Mouse (Mus musculus): ENCODE measurements around the gene Gon7.

Gene Gon7

GRCm38 (mm10) chr12:102742056-102742455, 15.5 kb downstream of the Gon7 start:
- DNase-seq, result no peak

GRCm38 (mm10) chr12:102740285-102740684, 17.3 kb downstream of the Gon7 start:
- DNase-seq, result peak in 1 of 2 experiments; percentile 13

DNA sequence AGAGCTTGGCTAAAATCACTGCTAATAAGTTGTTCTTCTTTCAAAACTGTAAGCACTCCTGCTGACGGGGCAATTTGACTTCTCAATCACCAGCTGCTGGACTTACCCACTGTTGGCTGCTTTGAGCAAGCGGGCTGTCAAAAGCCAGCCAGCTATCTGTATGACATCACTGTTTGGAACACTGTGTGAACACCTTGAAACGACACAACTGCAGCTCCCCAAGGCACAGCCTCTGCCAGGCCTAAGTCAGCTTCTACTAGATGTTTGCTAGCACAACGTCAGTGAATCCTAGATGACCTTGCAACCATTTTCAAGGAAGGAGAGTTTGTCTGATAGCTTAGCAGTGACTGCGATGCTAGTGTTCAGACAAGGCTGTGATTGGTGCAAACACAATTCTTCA, 18.5 kb downstream of the Gon7 start:
- DNase-seq, result no peak

DNA sequence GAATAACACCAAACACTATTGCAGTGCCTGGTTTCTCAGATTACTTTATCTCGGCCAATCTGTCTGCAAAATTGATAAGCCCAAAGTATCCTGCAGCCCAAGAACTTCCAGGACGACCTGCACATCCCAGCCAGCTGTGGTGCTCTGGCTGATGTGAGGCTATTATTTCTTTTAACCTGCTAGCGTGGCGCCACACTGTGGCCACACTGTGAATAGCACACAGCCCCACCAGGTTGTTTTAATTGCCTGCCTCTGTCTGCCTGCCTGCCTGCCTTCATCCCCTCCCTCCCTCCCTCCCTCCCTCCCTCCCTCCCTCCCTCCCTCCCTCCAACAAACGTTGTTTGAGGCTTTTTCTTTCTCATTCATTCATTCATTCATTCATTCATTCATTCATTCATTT, 24.2 kb downstream of the Gon7 start:
- DNase-seq, result peak; percentile 69 to 76

DNA sequence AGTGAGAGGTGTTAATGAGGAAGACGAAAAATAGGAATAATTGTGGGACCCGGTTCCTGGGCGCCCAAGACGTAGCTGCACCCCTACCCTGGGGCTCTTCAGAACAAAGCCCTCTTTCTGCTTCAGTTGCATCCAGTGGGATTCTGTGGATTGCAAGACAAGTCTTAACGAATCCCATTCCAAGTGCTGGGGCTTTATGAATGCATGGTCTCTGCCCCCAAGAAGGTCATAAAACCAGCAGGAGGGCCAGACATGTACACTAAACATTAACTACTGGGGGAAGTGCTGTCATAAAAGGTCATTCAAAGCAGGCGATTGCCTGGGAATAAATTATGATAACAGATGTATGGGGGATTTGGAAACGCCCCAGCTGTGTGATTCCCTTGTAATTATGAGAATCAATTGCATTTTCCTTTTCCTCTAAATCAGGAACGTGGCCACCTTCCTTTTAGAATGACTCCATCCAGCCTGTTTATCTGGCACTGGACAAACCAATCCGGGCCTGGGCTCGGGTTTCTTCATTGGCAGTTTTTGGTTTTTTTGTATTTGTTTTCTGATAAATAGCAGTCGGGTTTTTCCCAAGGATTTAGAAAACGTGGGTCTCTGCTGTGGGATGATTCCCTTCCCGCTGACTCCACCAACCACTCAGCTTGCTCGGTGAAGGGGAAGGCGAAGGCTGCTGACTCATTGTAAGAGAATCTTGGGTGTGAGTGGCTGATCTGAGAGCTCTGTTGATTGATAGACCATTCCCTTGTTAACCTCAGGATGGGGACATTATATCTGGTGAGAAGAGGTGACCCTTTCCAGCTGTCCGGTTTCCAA, 26.6 kb downstream of the Gon7 start:
- peak; percentile 13 to 40 for DNase-seq

- peak; percentile 89 to 92 for DNase-seq
Measured at GRCm38 (mm10) chr12:102729855-102730797, 27.5 kb downstream of the Gon7 start.

GRCm38 (mm10) chr12:102725761-102726175, 31.8 kb downstream of the Gon7 start:
- peak in 1 of 2 experiments; percentile 60 for DNase-seq

DNA sequence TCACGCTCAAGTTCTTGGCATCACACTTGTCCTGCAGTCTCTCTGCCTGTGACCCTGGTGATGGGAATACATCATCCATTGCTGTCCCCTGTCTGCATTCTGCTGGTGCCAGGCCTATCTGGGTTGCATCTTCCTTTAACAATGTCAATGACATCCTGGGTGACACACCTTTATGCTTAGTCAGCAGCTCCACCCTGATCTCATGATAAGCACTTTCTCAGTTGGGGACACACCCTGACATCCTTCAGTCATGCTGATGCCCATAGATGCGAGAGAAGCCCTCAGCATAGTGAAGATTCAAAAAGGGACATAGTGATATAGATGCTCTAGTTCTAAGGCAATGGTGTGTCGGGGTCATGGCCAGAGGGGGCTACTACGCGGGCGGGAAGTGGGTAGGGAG, 32.5 kb downstream of the Gon7 start:
- DNase-seq, result no peak

DNA sequence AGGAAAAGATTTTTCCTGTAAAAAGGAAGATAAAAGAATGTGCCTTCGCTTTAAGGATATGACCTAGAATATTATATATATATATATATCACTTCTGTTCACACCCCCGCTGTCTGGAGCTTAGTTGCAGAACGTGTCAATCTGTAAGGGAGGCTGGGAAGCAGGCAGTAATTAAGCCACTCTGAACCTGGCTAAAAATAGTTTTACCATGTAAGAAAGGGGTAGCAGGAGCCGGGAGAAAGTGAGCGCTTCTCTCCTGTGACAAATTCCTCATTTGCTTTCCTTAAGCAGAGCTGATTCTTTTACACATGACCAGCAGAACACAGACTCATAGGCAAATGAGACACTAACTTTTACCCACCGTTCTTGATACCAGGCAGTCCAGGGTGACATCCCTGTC, 33.7 kb downstream of the Gon7 start:
- no peak for DNase-seq

GRCm38 (mm10) chr12:102722966-102723365, 34.6 kb downstream of the Gon7 start:
- no peak for DNase-seq

DNA sequence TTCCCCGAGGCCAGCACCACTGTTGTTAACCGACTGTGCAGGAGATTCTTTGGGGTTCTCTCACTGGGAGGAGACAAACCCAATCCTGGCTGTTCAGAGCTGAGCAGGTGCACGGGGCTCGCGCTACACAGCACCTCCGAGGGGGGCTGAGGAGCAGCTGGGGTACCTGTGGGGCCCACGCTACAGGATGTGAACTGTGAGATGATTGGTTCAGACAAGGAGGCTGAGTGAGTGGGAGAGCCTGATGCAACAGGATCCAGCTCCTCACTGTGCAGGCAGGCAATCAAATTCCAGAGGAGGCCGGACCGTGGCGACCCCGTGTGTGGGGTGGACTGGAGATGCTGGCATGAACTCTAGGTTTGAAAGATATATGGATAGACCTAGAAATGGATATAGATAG, 35.2 kb downstream of the Gon7 start:
- DNase-seq, result no peak

GRCm38 (mm10) chr12:102719552-102720315, 37.9 kb downstream of the Gon7 start:
- peak; percentile 33 to 46 for DNase-seq

GRCm38 (mm10) chr12:102714654-102715395, 42.8 kb downstream of the Gon7 start:
- no peak for DNase-seq

DNA sequence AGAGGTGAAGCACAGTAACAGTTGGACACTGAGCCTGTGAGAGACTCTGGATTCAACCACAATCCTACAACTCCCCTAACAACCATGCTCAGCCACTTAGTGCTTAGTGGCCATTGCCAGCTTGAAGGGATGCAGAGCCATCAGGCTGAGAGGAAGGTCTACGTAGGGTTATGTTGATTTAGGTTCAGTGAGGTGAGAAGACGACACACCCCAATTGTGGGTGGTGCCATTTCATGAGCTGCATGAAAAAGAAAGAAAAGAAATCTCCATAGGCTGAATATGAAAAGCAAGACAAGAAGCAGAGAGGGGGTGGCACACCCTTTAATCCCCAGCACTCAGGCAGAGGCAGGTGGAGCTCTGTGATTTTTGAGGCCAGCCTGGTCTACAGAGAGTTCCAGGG, 43.5 kb downstream of the Gon7 start:
- DNase-seq, result no peak

GRCm38 (mm10) chr12:102713153-102713865, 44.3 kb downstream of the Gon7 start:
- DNase-seq, result peak in 1 of 2 experiments; percentile 30

DNA sequence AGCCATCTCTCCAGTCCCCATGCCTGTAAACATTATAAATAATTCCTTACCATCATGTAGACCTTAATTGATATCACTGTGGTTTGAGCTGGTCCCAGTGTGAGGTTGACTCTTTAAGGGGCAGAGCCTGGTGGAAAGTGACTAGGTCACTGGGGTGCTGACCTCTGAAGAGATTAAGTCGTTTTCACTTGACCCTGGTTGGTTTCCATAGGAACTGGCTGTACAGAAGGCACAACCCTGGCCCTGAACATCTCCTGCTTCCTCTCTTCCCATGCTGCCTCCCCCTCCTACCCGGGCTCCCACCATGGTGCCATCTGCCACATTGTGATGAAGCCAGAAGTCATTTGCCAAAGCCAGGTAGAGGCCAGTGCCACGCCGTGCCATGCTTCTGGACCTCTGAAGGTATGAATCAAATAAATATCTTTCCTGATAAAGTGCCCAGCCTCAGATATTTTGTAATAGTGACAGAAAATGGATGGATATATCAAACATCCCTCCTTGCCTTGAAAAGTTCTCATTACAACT, 46.7 kb downstream of the Gon7 start:
- no peak for DNase-seq

GRCm38 (mm10) chr12:102709896-102710295, 47.7 kb downstream of the Gon7 start:
- no peak for DNase-seq

GRCm38 (mm10) chr12:102708220-102708619, 49.4 kb downstream of the Gon7 start:
- peak in 1 of 2 experiments; percentile 49 for DNase-seq

- DNase-seq, result no peak
Measured at GRCm38 (mm10) chr12:102706833-102707463, 50.7 kb downstream of the Gon7 start.

- no peak for DNase-seq
Measured at GRCm38 (mm10) chr12:102705906-102706640, 51.5 kb downstream of the Gon7 start.

Data from kidney, postnatal 25 days (tissue).